Mouse (Mus musculus) adrenal gland, postnatal 0 days (tissue): ENCODE measurements around the gene Phf11c. TPM values are rescaled to one million over a fixed set of nuclear protein-coding genes. Genes with fewer than 3 reads are reported as not detected.

Source experiments
- polyA plus RNA-seq: library from polyadenylated mRNA; unstranded; fragments of >200 nt; fragmentation: Nextera tagmentation; extraction: Ambion mirVana; gene quantifications from 2 replicates; pipeline ENCODE4 v1.2.1, GENCODE M21; 2015

Phf11c gene
- polyA plus RNA-seq = 0.29 and 0.41 TPM in 2 replicates

DNA sequence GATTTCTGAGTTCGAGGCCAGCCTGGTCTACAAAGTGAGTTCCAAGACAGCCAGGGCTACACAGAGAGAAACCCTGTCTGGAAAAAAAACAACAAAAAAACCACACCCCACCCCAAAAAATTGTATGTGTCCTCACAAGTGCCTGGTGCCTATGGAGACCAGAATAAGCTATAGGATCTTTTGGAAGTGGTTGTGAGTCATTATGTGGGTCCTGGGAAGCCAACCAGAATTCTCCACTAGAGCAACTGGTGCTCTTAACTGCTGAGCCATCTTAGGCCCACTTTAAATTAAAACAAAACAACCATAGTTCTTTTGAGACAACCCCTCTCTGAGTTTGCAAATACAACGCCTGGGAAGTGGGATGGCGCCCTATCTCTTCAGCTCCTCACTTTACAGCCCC is at the start of gene Phf11c:
Gene Phf11c (minus strand): TSS at position 101 of the 400 bp plus-strand sequence.

DNA sequence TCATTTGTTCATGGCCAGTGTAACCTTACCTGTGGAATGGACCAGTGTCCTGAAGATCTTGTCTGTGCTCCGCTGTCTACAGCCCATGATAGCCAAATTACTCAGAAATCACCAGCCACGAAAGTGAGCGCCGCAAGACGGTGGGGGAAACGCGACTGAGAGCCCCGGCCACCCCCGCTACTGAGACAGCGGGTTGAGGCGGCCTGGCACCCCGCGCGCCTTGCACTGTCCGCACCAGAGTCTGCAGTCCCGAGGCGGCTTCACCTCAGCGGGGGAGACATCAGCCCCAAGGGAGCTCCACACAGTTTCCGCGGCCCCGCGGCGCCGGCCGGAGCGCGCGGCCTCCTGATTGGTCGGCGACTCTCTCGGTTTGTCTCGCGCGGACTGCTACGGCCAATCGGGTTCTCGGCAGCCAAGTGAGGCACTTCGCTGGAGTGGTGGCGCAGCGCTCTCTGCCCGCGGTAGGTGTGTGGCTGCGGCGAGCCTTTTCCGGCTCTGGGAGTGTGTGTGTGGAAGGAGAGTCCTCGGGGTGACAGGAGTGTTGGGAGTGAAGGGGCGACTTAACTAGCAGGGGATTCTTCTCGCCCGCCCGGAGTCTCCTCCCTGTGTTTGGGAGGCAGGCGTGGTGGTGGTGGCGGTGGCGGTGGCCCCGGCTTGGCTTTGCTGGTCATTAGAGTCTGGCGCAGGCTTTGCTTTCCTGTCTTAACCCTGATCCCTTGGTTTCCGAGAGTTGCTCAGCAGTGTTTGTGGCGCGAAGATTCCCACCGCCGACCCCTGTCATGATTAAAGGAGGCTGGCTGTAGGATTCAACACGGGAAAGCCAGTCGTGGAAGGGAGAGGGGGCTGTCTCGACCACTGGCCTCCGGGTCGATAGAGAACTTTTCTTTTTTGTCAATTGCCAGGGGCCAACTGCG is 45.6 kb upstream of the Phf11c start, which contains the start of the genes Setdb2 and Cab39l:
Gene Setdb2 (minus strand): TSS at position 327 of the 914 bp plus-strand sequence.
Gene Cab39l (plus strand): TSS at position 415 of the 914 bp plus-strand sequence.

DNA sequence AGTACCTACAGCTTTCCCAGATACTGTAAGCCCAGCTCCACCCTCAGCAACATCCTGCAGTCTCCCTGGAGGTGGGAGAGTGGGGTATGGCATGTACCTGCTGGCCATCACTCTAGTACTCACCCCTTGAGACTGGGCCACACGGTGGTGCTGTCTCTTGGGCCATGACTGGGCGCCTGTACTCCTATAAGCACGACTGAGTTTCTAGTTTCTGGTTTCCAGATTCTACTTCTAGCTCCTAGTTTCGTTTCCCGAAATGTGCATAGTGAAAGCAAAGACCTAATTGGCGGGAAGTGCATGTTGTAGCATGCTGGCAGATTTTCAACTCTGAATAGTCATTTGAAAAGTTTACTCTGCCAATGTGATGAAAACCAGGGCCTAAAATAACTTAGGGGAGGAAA is 29.9 kb downstream of the Phf11c start, which contains the start of gene Phf11d:
Gene Phf11d (minus strand): TSS at position 227 of the 401 bp plus-strand sequence.

DNA sequence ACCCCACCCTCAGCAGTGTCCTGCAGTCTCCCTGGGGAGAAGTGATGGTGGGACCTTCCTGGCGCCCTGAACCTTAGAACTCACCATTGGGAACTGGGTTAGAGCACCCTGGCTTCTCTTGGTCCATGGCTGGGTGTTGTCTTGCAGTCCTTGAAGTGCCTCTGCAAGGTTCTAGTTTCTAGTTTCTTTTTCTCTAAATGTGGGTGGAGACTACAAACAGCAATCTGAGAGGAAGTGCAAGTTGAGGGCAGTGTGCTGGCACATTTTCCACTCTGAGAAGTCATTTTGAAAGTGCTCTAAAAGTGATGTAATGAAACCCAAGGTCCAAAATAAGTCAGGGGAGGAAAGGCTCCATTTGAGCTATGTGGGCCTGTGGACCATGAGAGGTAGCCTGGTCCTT is 54.0 kb downstream of the Phf11c start, which contains the start of gene Phf11b:
Gene Phf11b (minus strand): TSS at position 163 of the 400 bp plus-strand sequence.

Other genes with a start within 250 kb of the Phf11c start
- not detected in 2 replicates for gene Gm5142, start 216.6 kb downstream of the Phf11c start, polyA plus RNA-seq
- 27.0 and 32.6 TPM in 2 replicates for gene Rcbtb1, start 194.2 kb downstream of the Phf11c start, polyA plus RNA-seq
- 0.18 and 0.54 TPM in 2 replicates for gene Gm6904, start 135.2 kb downstream of the Phf11c start, polyA plus RNA-seq
- 0.39 and 0.51 TPM in 2 replicates for gene Phf11a, start 97.9 kb downstream of the Phf11c start, polyA plus RNA-seq
- 2.2 and 2.7 TPM in 2 replicates for gene Phf11b, start 54.0 kb downstream of the Phf11c start, polyA plus RNA-seq
- 6.9 and 8.3 TPM in 2 replicates for gene Phf11d, start 29.9 kb downstream of the Phf11c start, polyA plus RNA-seq
- gene Setdb2, start 45.5 kb upstream of the Phf11c start, polyA plus RNA-seq = 5.8 and 7.2 TPM in 2 replicates
- 25.6 and 30.3 TPM in 2 replicates for gene Cab39l, start 45.6 kb upstream of the Phf11c start, polyA plus RNA-seq
- gene Cdadc1, start 202.6 kb upstream of the Phf11c start, polyA plus RNA-seq = 57.9 and 66.3 TPM in 2 replicates
- gene Shisa2, start 229.9 kb upstream of the Phf11c start, polyA plus RNA-seq = 3.4 and 5.9 TPM in 2 replicates